Mouse (Mus musculus): Measurements from ENCODE around the gene Guca1b. TPM values are rescaled to one million over a fixed set of nuclear protein-coding genes. Genes with fewer than 3 reads are reported as not detected.

The Guca1b gene
- polyA plus RNA-seq (2017; shearing (Covaris generic)), result 1 to 10 TPM; 2.0 to 5.0 TPM

GRCm38 (mm10) chr17:47385145-47385544 is at the start of gene Guca1b:
TSS of gene Guca1b (plus strand) at chr17:47385393.

GRCm38 (mm10) chr17:47368401-47369086 is 16.6 kb upstream of the Guca1b start, which contains the start of gene Mrps10:
TSS of gene Mrps10 (plus strand) at chr17:47368887.

GRCm38 (mm10) chr17:47400451-47400850 is 15.3 kb downstream of the Guca1b start, which contains the start of gene Guca1a:
TSS of gene Guca1a (minus strand) at chr17:47400584.

GRCm38 (mm10) chr17:47436156-47436906 is 51.1 kb downstream of the Guca1b start, which contains the start of gene AI661453:
TSS of gene AI661453 (plus strand) at chr17:47436615.

GRCm38 (mm10) chr17:47436907-47437547 is 51.8 kb downstream of the Guca1b start, which contains the start of gene 1700001C19Rik:
TSS of gene 1700001C19Rik (minus strand) at chr17:47437376.

Other genes with a start within 250 kb of the Guca1b start
- 10 to 100 TPM; 39.4 to 46.8 TPM for gene Mrps10, start 16.5 kb upstream of the Guca1b start, polyA plus RNA-seq (2017; shearing (Covaris generic))
- gene Guca1a, start 15.2 kb downstream of the Guca1b start, polyA plus RNA-seq (2017; shearing (Covaris generic)), result under 1 TPM; 0.42 to 0.88 TPM
- gene AI661453, start 51.2 kb downstream of the Guca1b start, polyA plus RNA-seq (2017; shearing (Covaris generic)), result under 1 TPM in 1 of 2 experiments, not detected in 1; 0.27 TPM
- gene 1700001C19Rik, start 52.0 kb downstream of the Guca1b start, polyA plus RNA-seq (2017; shearing (Covaris generic)), result 1 to 10 TPM in 1 of 2 experiments, under 1 TPM in 1; 0.34 to 1.3 TPM
- 10 to 100 TPM; 49.2 to 64.5 TPM for gene Taf8, start 116.9 kb downstream of the Guca1b start, polyA plus RNA-seq (2017; shearing (Covaris generic))
- 100 to 1,000 TPM; 243 to 395 TPM for gene Ccnd3, start 119.7 kb downstream of the Guca1b start, polyA plus RNA-seq (2017; shearing (Covaris generic))
- gene Bysl, start 226.1 kb downstream of the Guca1b start, polyA plus RNA-seq (2017; shearing (Covaris generic)), result 10 to 100 TPM; 14.9 to 18.2 TPM
- 10 to 100 TPM; 31.8 to 46.6 TPM for gene Med20, start 226.2 kb downstream of the Guca1b start, polyA plus RNA-seq (2017; shearing (Covaris generic))
- gene Gm20517, start 226.2 kb downstream of the Guca1b start, polyA plus RNA-seq (2017; shearing (Covaris generic)), result 1 to 10 TPM; 1.5 to 2.4 TPM
- gene Usp49, start 245.3 kb downstream of the Guca1b start, polyA plus RNA-seq (2017; shearing (Covaris generic)), result 1 to 10 TPM; 1.7 to 1.9 TPM

Measured in inflammation-experienced regulatory T-cells (primary cell).